In the genomic region with DNA sequence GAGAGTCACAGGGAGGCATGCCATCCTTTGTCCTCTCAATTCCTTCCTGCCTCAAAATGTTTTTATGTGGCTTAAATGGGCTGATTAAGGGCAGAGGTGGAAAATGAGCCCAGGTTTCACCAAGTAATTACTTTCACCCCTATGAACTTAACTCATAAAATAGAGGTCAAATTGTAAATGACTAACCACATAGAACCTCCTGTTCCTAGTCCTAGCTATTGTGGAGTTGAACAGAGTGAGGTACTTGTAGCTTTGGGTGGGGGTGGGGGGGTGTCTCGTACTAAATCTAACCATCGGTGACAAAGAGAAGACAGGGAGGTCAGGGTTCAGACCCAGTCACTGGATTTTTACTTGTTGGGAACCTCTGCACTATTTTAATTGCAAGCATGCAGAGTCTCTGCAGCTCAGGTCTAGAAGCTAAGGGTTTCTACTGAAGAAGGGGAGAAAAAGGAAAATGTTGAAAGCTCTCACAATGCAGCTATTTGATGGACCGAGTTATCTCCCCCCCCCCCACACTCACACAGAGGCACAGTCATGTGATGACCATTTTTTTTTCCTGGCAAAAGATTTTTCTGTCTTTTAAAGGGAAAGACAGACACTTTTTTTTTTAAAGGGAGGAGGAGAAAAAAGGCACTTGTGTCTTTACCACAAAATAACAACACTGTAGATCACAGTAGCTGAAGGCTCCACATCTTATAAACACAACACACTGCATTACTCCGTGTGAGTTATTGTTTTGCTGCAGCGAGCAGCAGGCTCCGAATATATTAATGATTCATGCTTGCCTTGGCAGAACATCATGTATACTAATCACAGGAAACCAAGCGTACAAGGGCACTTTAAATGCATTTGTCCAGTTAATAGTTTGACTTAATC, we compare ENCODE assay signal across 13 mouse cellular contexts.
A peak's percentile ranks its signal among the peaks of the same experiment; 100 is the strongest.
DNase-seq lines count a peak whose midpoint lies in the region; ATAC-seq and TF ChIP-seq lines count a peak whose summit lies in the region.
"Had no signal": no experiment of that assay in that cellular context is flagged by ENCODE, and none has a peak within 500 bp of the region (broad histone marks: within the 10 kb centered on the region; RNA-seq: fewer than 3 reads in every experiment).

No protein-coding gene starts in this region.

- WGBS in kidney, adult 2 months = 8% methylated on average over 7 of the region's 7 CpGs
- WGBS in limb, embryonic 11.5 days = 49% methylated on average over 7 of the region's 7 CpGs

- peak; percentile 50 for DNase-seq in kidney, adult 2 months
- no peak for DNase-seq in kidney, postnatal 10 days
- DNase-seq in brain, adult 2 months (ENCODE audit: low read depth, low spot score) = peak; percentile 40
- DNase-seq in forelimb bud, embryonic 11.5 days (ENCODE audit: low read depth, low spot score) = peak; percentile 58
- DNase-seq in limb, embryonic 11.5 days (ENCODE audit: low spot score) = peak; percentile 33
- no peak for DNase-seq in spleen, adult 18-20 months
- no peak for DNase-seq in liver
- no peak for DNase-seq in gastrocnemius, postnatal 25 days
- DNase-seq: cerebellum, postnatal 25 days; heart, adult 11 months; heart, postnatal 4 days; lung, adult 18-20 months had no signal

- H3K9me3 ChIP-seq in limb, embryonic 11.5 days (ENCODE audit: control insufficient read depth, low read length) = no peaks in the 10 kb centered on the region

- H3K4me2 ChIP-seq in limb, embryonic 11.5 days (ENCODE audit: low read depth, severe bottlenecking) = no peak overlapping the region

- peaks cover 9% of the 10 kb centered on the region; the same call in 1 of the 2 replicates for H3K4me1 ChIP-seq in kidney, adult 2 months (ENCODE audit: control insufficient read depth, insufficient read depth, low read length)
- H3K4me1 ChIP-seq in limb, embryonic 11.5 days (ENCODE audit: control insufficient read depth, insufficient read depth, low read length) = peaks cover 5% of the 10 kb centered on the region; the same call in 1 of the 2 replicates

- H3K4me3 ChIP-seq in kidney, adult 2 months (ENCODE audit: insufficient read depth, low read depth, low read length) = no peak overlapping the region
- H3K4me3 ChIP-seq in limb, embryonic 11.5 days (ENCODE audit: low read depth, low read length) = no peak overlapping the region

- no peaks in the 10 kb centered on the region for H3K27me3 ChIP-seq in kidney, adult 2 months (replicated peaks; ENCODE audit: control insufficient read depth, insufficient read depth, low read length)
- H3K27me3 ChIP-seq in limb, embryonic 11.5 days (ENCODE audit: control insufficient read depth, insufficient read depth, low read length) = no peaks in the 10 kb centered on the region
- H3K27me3 ChIP-seq: Patski had no signal

- H3K27ac ChIP-seq in kidney, adult 2 months (ENCODE audit: insufficient read depth, low read depth, low read length) = peak overlapping the region; percentile 46; the same call in 1 of the 2 replicates
- H3K27ac ChIP-seq in limb, embryonic 11.5 days (replicated peaks; ENCODE audit: low read depth, low read length) = no peak overlapping the region

- H3K9ac ChIP-seq in limb, embryonic 11.5 days (ENCODE audit: low read length) = no peak overlapping the region

- no peak for TF ChIP-seq POLR2A in kidney, adult 2 months (IDR thresholded peaks at IDR 0.05; ENCODE audit: low read depth, low read length)

- H3K36me3 ChIP-seq in kidney, adult 2 months (ENCODE audit: control insufficient read depth, insufficient read depth, low read length) = no peaks in the 10 kb centered on the region
- H3K36me3 ChIP-seq in limb, embryonic 11.5 days (ENCODE audit: control insufficient read depth, insufficient read depth, low read length) = no peaks in the 10 kb centered on the region

- TF ChIP-seq CTCF in kidney, adult 2 months (conservative IDR thresholded peaks at IDR 0.05; ENCODE audit: insufficient read depth, insufficient read length, low read depth, low read length) = no peak

- ATAC-seq in limb, embryonic 11.5 days (ENCODE audit: insufficient number of reproducible peaks, low FRiP score, low TSS enrichment, low read depth) = peak; percentile 29; the same call in 1 of the 2 replicates
- ATAC-seq: Patski had no signal

Comparison
In these comparisons a context has a peak if more than half of its experiments do, and no peak if none do; other contexts are left out.
1. DNase-seq: peak in kidney, adult 2 months (single experiment), brain, adult 2 months (single experiment), forelimb bud, embryonic 11.5 days (single experiment) and limb, embryonic 11.5 days (single experiment); none in kidney, postnatal 10 days (single experiment), spleen, adult 18-20 months (0 of 2), liver (single experiment) and gastrocnemius, postnatal 25 days (single experiment).